Mouse (Mus musculus) forebrain, embryonic 12.5 days (tissue): ENCODE results near the gene Apex1. TPM values are rescaled to one million over a fixed set of nuclear protein-coding genes. Genes with fewer than 3 reads are reported as not detected.
"Not testable (repeated sequence)": the region's sequence is repeated elsewhere in the genome, so short reads cannot be mapped to it uniquely, and the experiment has no call there.

ENCODE experiments used
- ATAC-seq: fragments of 200-750 bp; cut with Nextera tagmentation; 2 replicates; pipeline ENCODE4 v1.8.0; 2017; ENCODE audit warnings: moderate TSS enrichment; ENCODE audit not compliant: low FRiP score
- H3K27ac ChIP-seq: fragments of 300-500 bp; sonication (generic); 2 replicates; pipeline ENCODE4 v1.5.1; 2016; ENCODE audit warnings: mild to moderate bottlenecking
- H3K27me3 ChIP-seq: fragments of 300-500 bp; sonication (generic); 2 replicates; pipeline ENCODE4 v1.6.1; 2016; ENCODE audit warnings: mild to moderate bottlenecking
- H3K36me3 ChIP-seq: fragments of 300-500 bp; sonication (generic); replicated peaks from 2 replicates; pipeline ENCODE4 v1.6.1; 2016; ENCODE audit warnings: mild to moderate bottlenecking
- H3K4me1 ChIP-seq: fragments of 300-500 bp; sonication (generic); 2 replicates; pipeline ENCODE4 v1.6.1; 2016
- H3K4me2 ChIP-seq: fragments of 300-500 bp; sonication (generic); 2 replicates; pipeline ENCODE4 v1.6.1; 2016; ENCODE audit warnings: mild to moderate bottlenecking, moderate library complexity
- H3K4me3 ChIP-seq: fragments of 300-500 bp; sonication (generic); replicated peaks from 2 replicates; pipeline ENCODE4 v1.5.1; 2016; ENCODE audit warnings: mild to moderate bottlenecking
- H3K9ac ChIP-seq: fragments of 300-500 bp; sonication (generic); 2 replicates; pipeline ENCODE4 v1.6.1; 2016; ENCODE audit warnings: mild to moderate bottlenecking
- H3K9me3 ChIP-seq: fragments of 300-500 bp; sonication (generic); 2 replicates; pipeline ENCODE4 v1.6.1; 2016
- WGBS: fragments of 180-500 bp; shearing (Covaris S2); methylation state at CpG from one replicate; pipeline ENCODE4 v1.1.7; 2016; 5-methylcytosine and 5-hydroxymethylcytosine counted together
- polyA plus RNA-seq: library from polyadenylated mRNA; unstranded; fragments of >200 nt; fragmentation: Nextera tagmentation; extraction: Ambion mirVana; gene quantifications from 2 replicates; pipeline ENCODE4 v1.2.1, GENCODE M21; 2016

The Apex1 gene
- polyA plus RNA-seq, 1 experiment from 2014 or later = 350 TPM

DNA sequence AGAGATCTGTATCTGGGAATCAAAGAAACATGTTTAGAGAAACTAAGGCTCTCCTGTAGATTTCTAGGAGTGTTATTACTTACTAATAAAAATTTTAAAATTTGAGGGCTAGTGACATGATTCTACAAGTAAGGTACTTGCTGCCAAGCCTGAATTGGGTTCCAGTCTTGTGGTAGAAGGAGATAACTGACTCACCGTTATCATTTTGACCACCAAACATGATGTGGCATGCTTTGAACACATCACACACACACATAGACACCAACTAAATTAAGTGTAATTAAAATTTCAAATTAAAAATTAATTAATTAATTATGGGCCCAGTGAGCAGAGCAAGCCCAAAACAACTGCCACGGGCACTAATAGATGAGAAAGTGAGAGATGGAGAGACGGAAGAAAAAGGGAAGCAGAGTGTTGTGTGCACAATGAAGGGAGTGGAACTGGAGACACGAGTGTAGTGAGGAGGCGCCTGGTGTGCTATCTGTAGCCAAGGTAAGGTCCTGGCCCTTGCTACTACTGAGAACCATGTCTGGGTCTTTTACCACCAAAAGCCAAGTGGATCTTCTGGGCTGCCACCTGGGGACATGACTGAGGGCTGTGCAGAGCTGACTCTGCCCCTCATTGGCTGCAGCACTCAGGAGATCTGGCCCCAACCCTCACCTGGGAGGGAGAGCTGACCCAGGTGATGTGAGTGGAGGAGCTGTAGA, 33.7 kb downstream of the Apex1 start:
- not testable (repeated sequence) for H3K4me2 ChIP-seq, H3K36me3 ChIP-seq, H3K9me3 ChIP-seq, H3K27me3 ChIP-seq, ATAC-seq, H3K4me3 ChIP-seq, H3K27ac ChIP-seq, H3K9ac ChIP-seq, H3K4me1 ChIP-seq
- WGBS = 88% methylated on average over 5 of the region's 5 CpGs

GRCm38 (mm10) chr14:50968216-50968980, 43.6 kb downstream of the Apex1 start:
- Histone ChIP-seq H3K4me2 (no peak overlapping the region), H3K4me1 (peaks cover 13% of the 10 kb centered on the region), H3K27me3 (no peaks in the 10 kb centered on the region), H3K9me3 (no peaks in the 10 kb centered on the region), H3K4me3 (no peak overlapping the region), H3K36me3 (no peaks in the 10 kb centered on the region), H3K27ac (no peak overlapping the region), H3K9ac (no peak overlapping the region)
- WGBS = 79% methylated on average over 5 of the region's 5 CpGs
- no peak for ATAC-seq

- Histone ChIP-seq H3K27me3 (no peaks in the 10 kb centered on the region), H3K27ac (no peak overlapping the region), H3K9ac (no peak overlapping the region), H3K36me3 (no peaks in the 10 kb centered on the region), H3K4me3 (no peak overlapping the region), H3K4me1 (peaks cover 13% of the 10 kb centered on the region), H3K9me3 (no peaks in the 10 kb centered on the region), H3K4me2 (no peak overlapping the region)
- no peak for ATAC-seq
- WGBS = 0% methylated on average over 1 of the region's 1 CpGs
These were observed 44.3 kb downstream of the Apex1 start for GRCm38 (mm10) chr14:50969041-50969440.

GRCm38 (mm10) chr14:50969558-50970544, 45.1 kb downstream of the Apex1 start:
- peak overlapping the region; percentile 29 for H3K4me2 ChIP-seq
- WGBS = 13% methylated on average over 12 of the region's 12 CpGs
- ATAC-seq = no peak

GRCm38 (mm10) chr14:50970822-50971221, 46.1 kb downstream of the Apex1 start:
- no peak overlapping the region for H3K27ac ChIP-seq
- no peak overlapping the region for H3K4me3 ChIP-seq
- 69% methylated on average over 1 of the region's 1 CpGs for WGBS
- H3K9ac ChIP-seq = no peak overlapping the region
- no peak for ATAC-seq
- no peaks in the 10 kb centered on the region for H3K9me3 ChIP-seq
- H3K4me2 ChIP-seq = no peak overlapping the region
- H3K27me3 ChIP-seq = no peaks in the 10 kb centered on the region
- H3K4me1 ChIP-seq = peaks cover 13% of the 10 kb centered on the region
- H3K36me3 ChIP-seq = no peaks in the 10 kb centered on the region

More at GRCm38 (mm10) chr14:50969558-50970544, 45.1 kb downstream of the Apex1 start:
- Histone ChIP-seq H3K4me1 (peaks cover 13% of the 10 kb centered on the region), H3K9me3 (no peaks in the 10 kb centered on the region), H3K9ac (no peak overlapping the region), H3K27ac (0 out of 2 replicates have a peak overlapping the region, but pooled peaks have one; percentile 15), H3K4me3 (no peak overlapping the region), H3K27me3 (no peaks in the 10 kb centered on the region), H3K36me3 (no peaks in the 10 kb centered on the region)

- not testable (repeated sequence) for H3K9ac ChIP-seq, H3K27me3 ChIP-seq, H3K36me3 ChIP-seq, H3K4me2 ChIP-seq, H3K27ac ChIP-seq, ATAC-seq, H3K9me3 ChIP-seq, H3K4me3 ChIP-seq
- peaks cover 19% of the 10 kb centered on the region for H3K4me1 ChIP-seq
- WGBS = 91% methylated on average over 5 of the region's 5 CpGs
These were observed 48.3 kb downstream of the Apex1 start for GRCm38 (mm10) chr14:50973054-50973453.

DNA sequence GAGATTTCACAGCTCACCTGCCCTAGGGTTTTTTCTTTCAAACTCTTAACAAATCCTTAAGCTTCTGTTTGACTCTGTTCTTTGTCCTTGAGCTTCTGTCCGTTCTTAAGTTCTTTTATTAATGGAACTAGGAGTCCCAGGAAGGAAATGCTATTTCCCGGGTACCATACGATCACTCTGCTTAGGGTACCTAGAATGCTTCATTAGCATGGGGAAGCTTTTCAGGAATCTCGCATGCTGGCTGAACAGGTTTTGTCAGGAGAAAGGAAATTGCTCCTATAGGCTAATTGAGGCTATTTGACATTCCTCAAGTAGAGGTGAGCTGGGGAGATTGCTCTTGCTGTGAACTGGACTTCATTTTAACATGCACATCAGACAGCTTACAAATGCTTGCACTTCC, 48.9 kb downstream of the Apex1 start:
- Histone ChIP-seq H3K36me3 (no peaks in the 10 kb centered on the region), H3K9ac (no peak overlapping the region), H3K4me2 (no peak overlapping the region), H3K27ac (no peak overlapping the region), H3K9me3 (no peaks in the 10 kb centered on the region), H3K4me1 (peaks cover 19% of the 10 kb centered on the region), H3K4me3 (no peak overlapping the region), H3K27me3 (no peaks in the 10 kb centered on the region)
- WGBS = 22% methylated on average over 4 of the region's 4 CpGs
- no peak for ATAC-seq

DNA sequence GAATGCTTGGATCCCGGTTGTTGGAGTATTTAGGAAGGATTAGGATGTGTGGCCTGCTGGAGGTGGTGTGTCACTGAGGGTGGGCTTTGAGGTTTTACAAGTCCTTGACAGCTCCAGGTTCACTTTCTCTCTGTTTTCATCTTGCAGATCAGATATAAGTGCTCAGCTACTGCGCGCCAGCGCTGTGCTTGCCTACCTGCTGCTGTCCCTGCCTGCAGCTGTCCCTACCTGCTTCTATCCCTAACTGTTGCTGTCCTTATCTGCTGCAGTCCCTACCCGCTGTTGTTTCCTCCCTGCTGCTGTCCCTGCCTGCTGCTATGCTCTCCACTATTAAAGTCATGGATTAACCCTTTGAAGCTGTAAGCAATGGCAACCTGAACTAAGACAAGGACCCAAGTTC, 50.2 kb downstream of the Apex1 start:
- Histone ChIP-seq H3K27ac (no peak overlapping the region), H3K9ac (no peak overlapping the region), H3K4me2 (no peak overlapping the region), H3K4me3 (no peak overlapping the region), H3K27me3 (no peaks in the 10 kb centered on the region), H3K4me1 (peaks cover 9% of the 10 kb centered on the region), H3K36me3 (no peaks in the 10 kb centered on the region), H3K9me3 (no peaks in the 10 kb centered on the region)
- 53% methylated on average over 5 of the region's 5 CpGs for WGBS
- no peak for ATAC-seq

- H3K9me3 ChIP-seq = no peaks in the 10 kb centered on the region
- H3K9ac ChIP-seq = no peak overlapping the region
- H3K4me2 ChIP-seq = peak overlapping the region; percentile 1
- H3K27ac ChIP-seq = no peak overlapping the region
- no peaks in the 10 kb centered on the region for H3K27me3 ChIP-seq
- peaks cover 6% of the 10 kb centered on the region; the same call in 1 of the 2 replicates for H3K4me1 ChIP-seq
- H3K36me3 ChIP-seq = no peaks in the 10 kb centered on the region
- H3K4me3 ChIP-seq = no peak overlapping the region
- WGBS = 9% methylated on average over 9 of the region's 9 CpGs
- ATAC-seq = no peak
These were observed 51.9 kb downstream of the Apex1 start for GRCm38 (mm10) chr14:50976674-50977073.

Other genes with a start within 250 kb of the Apex1 start
- gene Olfr747, start 231.8 kb upstream of the Apex1 start, polyA plus RNA-seq = not detected in 2 replicates
- 0.05 TPM in 1 of 2 replicates, not detected in the other for gene Olfr748, start 217.6 kb upstream of the Apex1 start, polyA plus RNA-seq
- gene Olfr749, start 179.9 kb upstream of the Apex1 start, polyA plus RNA-seq = not detected in 2 replicates
- 114 and 115 TPM in 2 replicates for gene Ttc5, start 139.4 kb upstream of the Apex1 start, polyA plus RNA-seq
- not detected in 2 replicates for gene Ccnb1ip1, start 117.2 kb upstream of the Apex1 start, polyA plus RNA-seq
- gene Parp2, start 117.1 kb upstream of the Apex1 start, polyA plus RNA-seq = 58.9 and 67.6 TPM in 2 replicates
- 4.5 and 4.9 TPM in 2 replicates for gene Tep1, start 54.4 kb upstream of the Apex1 start, polyA plus RNA-seq
- gene Klhl33, start 27.5 kb upstream of the Apex1 start, polyA plus RNA-seq = 0.08 and 0.10 TPM in 2 replicates
- 141 TPM in 2 replicates for gene Osgep, start 75 bp upstream of the Apex1 start, polyA plus RNA-seq
- 67.3 and 73.1 TPM in 2 replicates for gene Pip4p1, start 5.9 kb downstream of the Apex1 start, polyA plus RNA-seq
- 43.8 and 44.3 TPM in 2 replicates for gene Pnp, start 6.1 kb downstream of the Apex1 start, polyA plus RNA-seq
- not detected in 2 replicates for gene Gm49342, start 19.5 kb downstream of the Apex1 start, polyA plus RNA-seq
- gene Pnp2, start 31.0 kb downstream of the Apex1 start, polyA plus RNA-seq = 0.42 and 0.60 TPM in 2 replicates
- gene Rnase10, start 82.8 kb downstream of the Apex1 start, polyA plus RNA-seq = not detected in 2 replicates
- not detected in 2 replicates for gene Rnase9, start 116.9 kb downstream of the Apex1 start, polyA plus RNA-seq
- not detected in 2 replicates for gene Rnase11, start 125.2 kb downstream of the Apex1 start, polyA plus RNA-seq
- not detected in 2 replicates for gene Rnase12, start 132.7 kb downstream of the Apex1 start, polyA plus RNA-seq
- gene Olfr750, start 149.5 kb downstream of the Apex1 start, polyA plus RNA-seq = not detected in 2 replicates
- gene Rnase4, start 166.1 kb downstream of the Apex1 start, polyA plus RNA-seq = 8.3 and 9.1 TPM in 2 replicates
- 1.6 and 1.7 TPM in 2 replicates for gene Ang, start 166.2 kb downstream of the Apex1 start, polyA plus RNA-seq
- not detected in 2 replicates for gene Eddm3b, start 189.5 kb downstream of the Apex1 start, polyA plus RNA-seq
- gene Rnase6, start 198.9 kb downstream of the Apex1 start, polyA plus RNA-seq = 0.18 and 0.19 TPM in 2 replicates
- not detected in 2 replicates for gene Rnase1, start 221.8 kb downstream of the Apex1 start, polyA plus RNA-seq
- gene Rnase2b, start 237.3 kb downstream of the Apex1 start, polyA plus RNA-seq = not detected in 2 replicates